Mouse (Mus musculus) thymus, adult 2 months (tissue): ENCODE data around the gene Acot7. TPM values are rescaled to one million over a fixed set of nuclear protein-coding genes. Genes with fewer than 3 reads are reported as not detected.

Experiments used
- DNase-seq: peaks from one replicate; pipeline ENCODE4 v3.0.0; 2021
- H3K27ac ChIP-seq: fragments of 200-500 bp; 2 replicates; pipeline ENCODE4 v1.5.1; 2012; ENCODE audit warnings: low read length, control low read depth; ENCODE audit not compliant: control insufficient read depth, insufficient read depth
- H3K27me3 ChIP-seq: fragments of 200-500 bp; 2 replicates; pipeline ENCODE4 v1.6.1; 2012; ENCODE audit warnings: mild to moderate bottlenecking, low read length, moderate library complexity, mixed read lengths; ENCODE audit not compliant: control insufficient read depth, insufficient read depth
- H3K36me3 ChIP-seq: fragments of 200-500 bp; 2 replicates; pipeline ENCODE4 v1.6.1; 2012; ENCODE audit warnings: mild to moderate bottlenecking, low read length, moderate library complexity; ENCODE audit not compliant: control insufficient read depth, insufficient read depth
- H3K4me1 ChIP-seq: fragments of 200-500 bp; replicated peaks from 2 replicates; pipeline ENCODE4 v1.6.1; 2012; ENCODE audit warnings: low read length; ENCODE audit not compliant: control insufficient read depth, insufficient read depth
- H3K4me3 ChIP-seq: fragments of 200-500 bp; 2 replicates; pipeline ENCODE4 v1.5.1; 2012; ENCODE audit warnings: mild to moderate bottlenecking, low read length, control low read depth, moderate library complexity; ENCODE audit not compliant: control insufficient read depth, insufficient read depth
- CTCF ChIP-seq: fragments of 200-500 bp; IDR thresholded peaks from 2 replicates; pipeline ENCODE4 v1.5.1; 2012; ENCODE audit warnings: mild to moderate bottlenecking, control low read depth, low read length, moderate library complexity, borderline replicate concordance; ENCODE audit not compliant: control insufficient read depth, poor library complexity, insufficient read depth; ENCODE audit errors: extremely low read depth
- POLR2A ChIP-seq: fragments of 200-500 bp; IDR thresholded peaks from 2 replicates; pipeline ENCODE4 v1.6.1; 2012; ENCODE audit warnings: mild to moderate bottlenecking, low read length, control low read depth, moderate library complexity; ENCODE audit not compliant: control insufficient read depth, poor library complexity, insufficient read depth; ENCODE audit errors: extremely low read depth
- WGBS: fragments of 180-500 bp; shearing (Covaris S2); methylation state at CpG from one replicate; pipeline ENCODE4 v1.1.7; 2018; 5-methylcytosine and 5-hydroxymethylcytosine counted together
- polyA plus RNA-seq: library from polyadenylated mRNA; depleted of rRNA; stranded (reverse); fragments of >200 nt; gene quantifications from 2 replicates; pipeline ENCODE4 v1.2.3, GENCODE M21; 2012; rRNA removed

Acot7 gene
- 56.6 and 80.8 TPM in 2 replicates for polyA plus RNA-seq

GRCm38 (mm10) chr4:152177537-152178343 lies at the start of gene Acot7:
Gene Acot7, plus strand, starts transcription at chr4:152178134.
- Histone ChIP-seq H3K27me3 (no peaks in the 10 kb centered on the region), H3K27ac (peak within 1 kb of the TSS; percentile 34), H3K4me1 (peaks cover 34% of the 10 kb centered on the region), H3K36me3 (no peaks in the 10 kb centered on the region), H3K4me3 (peak within 1 kb of the TSS; percentile 72)
- TF ChIP-seq POLR2A (peak; percentile 96), CTCF (no peak)
- peak; percentile 93 for DNase-seq
- WGBS: under 1% methylated on average over 108 of the region's 108 CpGs

GRCm38 (mm10) chr4:152128784-152129183 lies 49.1 kb upstream of the Acot7 start:
- WGBS: 92% methylated on average over 5 of the region's 5 CpGs
- TF ChIP-seq CTCF: no peak
- no peak for TF ChIP-seq POLR2A
- no peak for DNase-seq
- peaks cover 17% of the 10 kb centered on the region; the same call in 1 of the 2 replicates for H3K27me3 ChIP-seq
- no peak overlapping the region for H3K4me3 ChIP-seq
- peaks cover 29% of the 10 kb centered on the region for H3K4me1 ChIP-seq
- H3K36me3 ChIP-seq: no peaks in the 10 kb centered on the region
- no peak overlapping the region for H3K27ac ChIP-seq

- no peak for TF ChIP-seq POLR2A
- no peak for TF ChIP-seq CTCF
- Histone ChIP-seq H3K4me3 (no peak overlapping the region), H3K36me3 (no peaks in the 10 kb centered on the region), H3K4me1 (peaks cover 23% of the 10 kb centered on the region), H3K27ac (no peak overlapping the region), H3K27me3 (peaks cover 17% of the 10 kb centered on the region; the same call in 1 of the 2 replicates)
- WGBS: 46% methylated on average over 13 of the region's 13 CpGs
- no peak for DNase-seq
Measured at GRCm38 (mm10) chr4:152129395-152129930, 48.5 kb upstream of the Acot7 start.

- Histone ChIP-seq H3K27ac (no peak overlapping the region), H3K36me3 (no peaks in the 10 kb centered on the region), H3K4me3 (peak overlapping the region; percentile 9; the same call in 1 of the 2 replicates), H3K4me1 (peaks cover 11% of the 10 kb centered on the region; the same call in 1 of the 2 replicates), H3K27me3 (peaks cover 15% of the 10 kb centered on the region; the same call in 1 of the 2 replicates)
- TF ChIP-seq CTCF (no peak), POLR2A (no peak)
- WGBS: 2% methylated on average over 85 of the region's 85 CpGs
- peak; percentile 34 for DNase-seq
Measured at GRCm38 (mm10) chr4:152130771-152131653, 46.9 kb upstream of the Acot7 start.

- TF ChIP-seq CTCF: no peak
- no peak for TF ChIP-seq POLR2A
- no peak overlapping the region for H3K27ac ChIP-seq
- no peak for DNase-seq
- peaks cover 11% of the 10 kb centered on the region; the same call in 1 of the 2 replicates for H3K4me1 ChIP-seq
- H3K36me3 ChIP-seq: no peaks in the 10 kb centered on the region
- peaks cover 10% of the 10 kb centered on the region; the same call in 1 of the 2 replicates for H3K27me3 ChIP-seq
- 21% methylated on average over 50 of the region's 50 CpGs for WGBS
- no peak overlapping the region for H3K4me3 ChIP-seq
Measured at GRCm38 (mm10) chr4:152131809-152132771, 45.8 kb upstream of the Acot7 start.
